Mouse (Mus musculus): ENCODE results near the gene Sptb.

GRCm38 (mm10) chr12:76681937-76682336, 28.4 kb downstream of the Sptb start:
- TF ChIP-seq POLR2A (IDR thresholded peaks at IDR 0.05; ENCODE audit: insufficient read length, low read depth), result no peak
- TF ChIP-seq MYOD1 (IDR thresholded peaks at IDR 0.05; ENCODE audit: control insufficient read depth in 1 of 3, insufficient read length in 2 of 3, low read depth in 2 of 3), result no peak
- TF ChIP-seq TCF12 (IDR thresholded peaks at IDR 0.05; ENCODE audit: insufficient read depth, poor library complexity, severe bottlenecking), result no peak
- TF ChIP-seq TCF3 (IDR thresholded peaks at IDR 0.05; ENCODE audit: insufficient read length, low read depth), result no peak
- no peak for TF ChIP-seq E2F4 (IDR thresholded peaks at IDR 0.05; ENCODE audit: insufficient read depth)
- TF ChIP-seq POLR2AphosphoS2 (IDR thresholded peaks at IDR 0.05; ENCODE audit: insufficient read length, low read depth), result no peak
- no peak for TF ChIP-seq REST (IDR thresholded peaks at IDR 0.05; ENCODE audit: insufficient read depth, insufficient read length)
- no peak for TF ChIP-seq MYOG (IDR thresholded peaks at IDR 0.05; ENCODE audit: control insufficient read depth in 1 of 3, insufficient read depth in 1 of 3, insufficient read length in 2 of 3, low read depth in 2 of 3)
- no peak for TF ChIP-seq MAX (IDR thresholded peaks at IDR 0.05; ENCODE audit: low read depth)
- TF ChIP-seq USF1 (IDR thresholded peaks at IDR 0.05; ENCODE audit: low read depth), result no peak
